Mouse (Mus musculus) MEL (cell line): Measurements from ENCODE around the gene Cyp2c50.

Experiments used
- CTCF ChIP-seq, 3 experiments: IDR thresholded peaks in 2 of 3; conservative IDR thresholded peaks in 1 of 3; 2 replicates each; pipeline ENCODE4 v1.5.1; 2011 to 2012; ENCODE audit warnings: low read length in 3 of 3, low read depth in 2 of 3, mild to moderate bottlenecking in 2 of 3, improper control_type of control experiment in 1 of 3, inconsistent platforms in 1 of 3, mixed read lengths in 1 of 3, moderate library complexity in 1 of 3; ENCODE audit not compliant: control insufficient read depth in 1 of 3, insufficient read depth in 1 of 3, poor library complexity in 1 of 3, severe bottlenecking in 1 of 3
- ELF1 ChIP-seq: IDR thresholded peaks from 2 replicates; pipeline ENCODE4 v1.6.1; 2014; ENCODE audit warnings: low read depth, mild to moderate bottlenecking, inconsistent platforms, low read length, improper control_type of control experiment, moderate library complexity
- EP300 ChIP-seq, 2 experiments: IDR thresholded peaks; 2 replicates each; pipeline ENCODE4 v1.6.1; 2011; ENCODE audit warnings: improper control_type of control experiment in 2 of 2, low read length in 2 of 2, low read depth in 1 of 2, mild to moderate bottlenecking in 1 of 2
- ETS1 ChIP-seq: IDR thresholded peaks from 2 replicates; pipeline ENCODE4 v1.6.1; 2012; ENCODE audit warnings: low read depth, mild to moderate bottlenecking, inconsistent platforms, low read length, improper control_type of control experiment, moderate library complexity
- HCFC1 ChIP-seq: IDR thresholded peaks from 2 replicates; pipeline ENCODE4 v1.6.1; 2012; ENCODE audit warnings: low read depth, mild to moderate bottlenecking, inconsistent platforms, low read length, improper control_type of control experiment, moderate library complexity
- JUND ChIP-seq: IDR thresholded peaks from 2 replicates; pipeline ENCODE4 v1.6.1; 2011; ENCODE audit warnings: low read depth, mild to moderate bottlenecking, improper control_type of control experiment, low read length
- KAT2A ChIP-seq: conservative IDR thresholded peaks from 2 replicates; pipeline ENCODE4 v1.6.1; 2012; ENCODE audit warnings: low read depth, low read length, improper control_type of control experiment, inconsistent platforms
- MAX ChIP-seq: IDR thresholded peaks from 2 replicates; pipeline ENCODE4 v1.6.1; 2011; ENCODE audit warnings: low read length, improper control_type of control experiment
- NRF1 ChIP-seq: IDR thresholded peaks from 2 replicates; pipeline ENCODE4 v1.6.1; 2014; ENCODE audit warnings: low read depth, mild to moderate bottlenecking, inconsistent platforms, low read length, improper control_type of control experiment, moderate library complexity; ENCODE audit not compliant: poor library complexity, insufficient read depth, severe bottlenecking
- POLR2AphosphoS2 ChIP-seq: IDR thresholded peaks from 2 replicates; pipeline ENCODE4 v1.6.1; 2011; ENCODE audit warnings: low read length, improper control_type of control experiment
- TCF12 ChIP-seq: IDR thresholded peaks from 2 replicates; pipeline ENCODE4 v1.6.1; 2014; ENCODE audit warnings: low read depth, mild to moderate bottlenecking, inconsistent platforms, low read length, improper control_type of control experiment, moderate library complexity
- USF1 ChIP-seq: IDR thresholded peaks from 2 replicates; pipeline ENCODE4 v1.6.1; 2014; ENCODE audit warnings: low read depth, mild to moderate bottlenecking, inconsistent platforms, low read length, improper control_type of control experiment, moderate library complexity
- ZC3H11A ChIP-seq: IDR thresholded peaks from 2 replicates; pipeline ENCODE4 v1.6.1; 2012; ENCODE audit warnings: low read depth, mild to moderate bottlenecking, inconsistent platforms, low read length, improper control_type of control experiment
- ZKSCAN1 ChIP-seq: IDR thresholded peaks from 2 replicates; pipeline ENCODE4 v1.6.1; 2012; ENCODE audit warnings: low read depth, mild to moderate bottlenecking, inconsistent platforms, low read length, improper control_type of control experiment, moderate library complexity

DNA sequence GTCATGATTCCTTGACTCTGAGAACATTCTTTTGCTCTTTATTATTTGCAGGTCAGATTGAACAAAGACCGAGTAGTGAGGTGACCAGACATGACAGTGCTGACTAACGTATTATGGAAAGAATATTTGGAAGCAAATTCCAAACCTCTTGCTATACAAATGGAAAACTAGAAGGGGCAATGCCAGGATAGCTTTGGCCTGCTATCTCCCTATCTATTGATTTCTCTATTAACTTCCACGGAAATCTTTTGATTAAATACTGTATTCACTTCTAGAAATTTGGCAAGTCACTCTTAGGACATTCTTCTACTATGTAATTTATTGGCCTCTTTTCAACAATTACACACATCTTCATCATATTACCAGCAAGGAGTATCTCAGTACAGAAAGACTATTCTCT, 1.6 kb downstream of the Cyp2c50 start:
- TF ChIP-seq NRF1, result no peak
- TF ChIP-seq USF1, result no peak
- TF ChIP-seq JUND, result no peak
- no peak for TF ChIP-seq ELF1
- TF ChIP-seq MAX, result no peak
- TF ChIP-seq CTCF (IDR thresholded peaks at IDR 0.05 in 2 of 3, conservative IDR thresholded peaks at IDR 0.05 in 1 of 3; ENCODE audit: control insufficient read depth in 1 of 3, insufficient read depth in 1 of 3, low read depth in 2 of 3, low read length in 3 of 3, poor library complexity in 1 of 3, severe bottlenecking in 1 of 3), result no peak
- TF ChIP-seq HCFC1, result no peak
- no peak for TF ChIP-seq EP300 (IDR thresholded peaks at IDR 0.05; ENCODE audit: low read depth in 1 of 2, low read length in 2 of 2)
- TF ChIP-seq ETS1, result no peak
- no peak for TF ChIP-seq ZC3H11A
- no peak for TF ChIP-seq ZKSCAN1
- no peak for TF ChIP-seq TCF12
- no peak for TF ChIP-seq POLR2AphosphoS2
- TF ChIP-seq KAT2A, result no peak
